Mouse (Mus musculus) gastrocnemius, adult 18-20 months (tissue): Measurements from ENCODE around the gene 2310057J18Rik. TPM values are rescaled to one million over a fixed set of nuclear protein-coding genes. Genes with fewer than 3 reads are reported as not detected.
"Not testable (repeated sequence)": the region's sequence is repeated elsewhere in the genome, so short reads cannot be mapped to it uniquely, and the experiment has no call there.

Experiments used
- DNase-seq: peaks from one replicate; pipeline ENCODE4 v3.0.0; 2021; ENCODE audit warnings: low spot score
- long read RNA-seq, 2 experiments: library from polyadenylated mRNA; stranded (forward); transcript quantifications; one replicate each; pipeline ENCODE4 v2.0.0; 2021
- total RNA-seq, 2 experiments: library from RNA; stranded (reverse); gene quantifications; 2 replicates each; pipeline ENCODE4 v1.2.3; 2021

Gene 2310057J18Rik
- not detected for total RNA-seq
- long read RNA-seq, experiment 1 = 0 reads
- long read RNA-seq, experiment 2 = 0 reads

- DNase-seq = no peak
These were observed at the start of gene 2310057J18Rik for GRCm38 (mm10) chr10:28986203-28986602. 2310057J18Rik (minus strand) TSS chr10:28986303.

- DNase-seq = not testable (repeated sequence)
These were observed 43.9 kb upstream of the 2310057J18Rik start for GRCm38 (mm10) chr10:29029960-29030359.

GRCm38 (mm10) chr10:29019496-29020270 is 33.6 kb upstream of the 2310057J18Rik start:
- no peak for DNase-seq

GRCm38 (mm10) chr10:28997776-28998175 is 11.7 kb upstream of the 2310057J18Rik start:
- DNase-seq = no peak

GRCm38 (mm10) chr10:28988990-28989389 is 2.9 kb upstream of the 2310057J18Rik start:
- DNase-seq = no peak

GRCm38 (mm10) chr10:28968189-28968588 is 17.9 kb downstream of the 2310057J18Rik start:
- no peak for DNase-seq

GRCm38 (mm10) chr10:28955138-28955537 is 31.0 kb downstream of the 2310057J18Rik start:
- DNase-seq = peak; percentile 14

GRCm38 (mm10) chr10:28954515-28954914 is 31.6 kb downstream of the 2310057J18Rik start:
- DNase-seq = no peak

Other genes starting within 250 kb of the 2310057J18Rik start
- not detected for gene Soga3, start 157.5 kb upstream of the 2310057J18Rik start, total RNA-seq
- not detected for gene Gm49353, start 212.7 kb upstream of the 2310057J18Rik start, total RNA-seq
- 10 to 100 TPM; 47.5 to 74.0 TPM for gene 9330159F19Rik, start 225.3 kb upstream of the 2310057J18Rik start, total RNA-seq